Mouse (Mus musculus) brain, embryonic 14.5 days (tissue): ENCODE data around the gene Fut8. TPM values are rescaled to one million over a fixed set of nuclear protein-coding genes. Genes with fewer than 3 reads are reported as not detected.

Experiments
- DNase-seq: peaks from one replicate; pipeline ENCODE4 v3.0.0-alpha.2; 2011; ENCODE audit warnings: low read depth
- CTCF ChIP-seq: fragments of 200-500 bp; IDR thresholded peaks from 2 replicates; pipeline ENCODE4 v1.5.1; 2012; ENCODE audit warnings: inconsistent platforms, mild to moderate bottlenecking, moderate library complexity, borderline replicate concordance; ENCODE audit not compliant: insufficient read depth, insufficient read length; ENCODE audit errors: extremely low read depth
- POLR2A ChIP-seq: fragments of 200-500 bp; IDR thresholded peaks from 2 replicates; pipeline ENCODE4 v1.6.1; 2012; ENCODE audit warnings: mild to moderate bottlenecking, inconsistent platforms, borderline replicate concordance; ENCODE audit not compliant: poor library complexity, insufficient read depth, insufficient read length, severe bottlenecking; ENCODE audit errors: extremely low read depth
- polyA plus RNA-seq: library from polyadenylated mRNA; depleted of rRNA; stranded (reverse); fragments of >200 nt; gene quantifications from 2 replicates; pipeline ENCODE4 v1.2.3, GENCODE M21; 2012

Gene Fut8
- polyA plus RNA-seq, 1 experiment = 29.2 TPM

- no peak for DNase-seq
- TF ChIP-seq POLR2A = no peak
- TF ChIP-seq CTCF = no peak
Measured at GRCm38 (mm10) chr12:77203136-77203535, 34.8 kb upstream of the Fut8 start.

GRCm38 (mm10) chr12:77206852-77207251 is 31.1 kb upstream of the Fut8 start:
- DNase-seq = no peak
- TF ChIP-seq CTCF (no peak), POLR2A (no peak)

- DNase-seq = no peak
- TF ChIP-seq CTCF (no peak), POLR2A (no peak)
Measured at GRCm38 (mm10) chr12:77208056-77208455, 29.9 kb upstream of the Fut8 start.

- TF ChIP-seq POLR2A (no peak), CTCF (no peak)
- no peak for DNase-seq
Measured at GRCm38 (mm10) chr12:77208576-77209180, 29.2 kb upstream of the Fut8 start.

GRCm38 (mm10) chr12:77211695-77212208 is 26.2 kb upstream of the Fut8 start:
- no peak for TF ChIP-seq CTCF
- no peak for DNase-seq

GRCm38 (mm10) chr12:77213896-77214564 is 23.9 kb upstream of the Fut8 start:
- DNase-seq = no peak
- TF ChIP-seq CTCF = no peak
- TF ChIP-seq POLR2A = no peak

- TF ChIP-seq CTCF (no peak), POLR2A (no peak)
- no peak for DNase-seq
Measured at GRCm38 (mm10) chr12:77214565-77214909, 23.4 kb upstream of the Fut8 start.

GRCm38 (mm10) chr12:77216511-77217192 is 21.3 kb upstream of the Fut8 start:
- DNase-seq = no peak
- TF ChIP-seq CTCF = no peak

GRCm38 (mm10) chr12:77220616-77221015 is 17.3 kb upstream of the Fut8 start:
- no peak for DNase-seq
- TF ChIP-seq CTCF (no peak), POLR2A (no peak)

GRCm38 (mm10) chr12:77222272-77222874 is 15.6 kb upstream of the Fut8 start:
- TF ChIP-seq CTCF (no peak), POLR2A (no peak)
- no peak for DNase-seq

GRCm38 (mm10) chr12:77223595-77223994 is 14.3 kb upstream of the Fut8 start:
- TF ChIP-seq POLR2A (no peak), CTCF (no peak)

More at GRCm38 (mm10) chr12:77223595-77223994, 14.3 kb upstream of the Fut8 start:
- no peak for DNase-seq
